Mouse (Mus musculus) testis, adult 2 months (tissue): ENCODE measurements around the gene Itpr2. TPM values are rescaled to one million over a fixed set of nuclear protein-coding genes. Genes with fewer than 3 reads are reported as not detected.
A peak's percentile ranks its signal among the peaks of the same experiment; 100 is the strongest.

Source experiments
- H3K27ac ChIP-seq: fragments of 200-500 bp; 2 replicates; pipeline ENCODE4 v1.5.1; 2012; ENCODE audit warnings: low read depth, low read length; ENCODE audit not compliant: control insufficient read depth, insufficient read depth
- H3K27me3 ChIP-seq: fragments of 200-500 bp; 2 replicates; pipeline ENCODE4 v1.6.1; 2012; ENCODE audit warnings: mild to moderate bottlenecking, low read length, moderate library complexity; ENCODE audit not compliant: control insufficient read depth, insufficient read depth
- H3K36me3 ChIP-seq: fragments of 200-500 bp; 2 replicates; pipeline ENCODE4 v1.6.1; 2012; ENCODE audit warnings: mild to moderate bottlenecking, low read length; ENCODE audit not compliant: control insufficient read depth, insufficient read depth
- H3K4me1 ChIP-seq: fragments of 200-500 bp; 2 replicates; pipeline ENCODE4 v1.6.1; 2012; ENCODE audit warnings: low read length; ENCODE audit not compliant: control insufficient read depth, insufficient read depth
- H3K4me3 ChIP-seq: fragments of 200-500 bp; 2 replicates; pipeline ENCODE4 v1.5.1; 2012; ENCODE audit warnings: low read depth, mild to moderate bottlenecking, low read length, moderate library complexity, mixed read lengths; ENCODE audit not compliant: control insufficient read depth
- CTCF ChIP-seq: fragments of 200-500 bp; IDR thresholded peaks from 2 replicates; pipeline ENCODE4 v1.5.1; 2012; ENCODE audit warnings: low read depth, mild to moderate bottlenecking, inconsistent platforms, low read length, moderate library complexity; ENCODE audit not compliant: control insufficient read depth, insufficient read depth, insufficient replicate concordance
- POLR2A ChIP-seq: fragments of 200-500 bp; IDR thresholded peaks from 2 replicates; pipeline ENCODE4 v1.6.1; 2012; ENCODE audit warnings: low read depth, mild to moderate bottlenecking, inconsistent platforms, low read length, moderate library complexity; ENCODE audit not compliant: control insufficient read depth
- polyA plus RNA-seq: library from polyadenylated mRNA; depleted of rRNA; stranded (reverse); fragments of >200 nt; gene quantifications from 2 replicates; pipeline ENCODE4 v1.2.3, GENCODE M21; 2012

Gene Itpr2
- polyA plus RNA-seq, 1 experiment, result 6.9 TPM

- no peaks in the 10 kb centered on the region for H3K36me3 ChIP-seq
- no peaks in the 10 kb centered on the region for H3K27me3 ChIP-seq
- no peak overlapping the region for H3K27ac ChIP-seq
- no peak overlapping the region for H3K4me3 ChIP-seq
- TF ChIP-seq CTCF, result no peak
- no peak for TF ChIP-seq POLR2A
- no peaks in the 10 kb centered on the region for H3K4me1 ChIP-seq
These were observed 290.8 kb downstream of the Itpr2 start for GRCm38 (mm10) chr6:146211233-146211632.

DNA sequence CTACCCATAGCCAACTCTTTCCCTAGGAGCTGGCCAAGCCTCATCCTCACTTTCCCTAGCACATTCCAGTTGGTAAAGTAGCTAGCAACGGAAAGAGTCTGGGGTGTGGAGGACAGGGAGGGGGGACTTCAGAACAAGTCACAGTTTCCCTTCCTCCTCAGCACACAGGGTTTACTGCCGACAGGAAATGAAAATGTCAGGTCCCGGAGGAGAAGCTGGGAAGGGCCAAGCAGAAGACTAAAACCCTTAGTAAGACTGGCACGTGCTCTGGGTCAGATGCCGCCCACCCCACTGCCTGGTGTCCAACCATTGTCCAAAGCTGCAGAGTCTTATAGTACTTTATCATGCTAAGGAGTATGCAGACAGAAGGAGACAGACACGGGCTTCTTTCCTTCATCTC lies 293.0 kb downstream of the Itpr2 start:
- Histone ChIP-seq H3K36me3 (no peaks in the 10 kb centered on the region), H3K4me1 (no peaks in the 10 kb centered on the region), H3K27me3 (no peaks in the 10 kb centered on the region), H3K4me3 (no peak overlapping the region), H3K27ac (no peak overlapping the region)
- TF ChIP-seq POLR2A, result no peak
- TF ChIP-seq CTCF, result no peak

- TF ChIP-seq CTCF, result no peak
- no peak for TF ChIP-seq POLR2A
- Histone ChIP-seq H3K4me1 (no peaks in the 10 kb centered on the region), H3K36me3 (no peaks in the 10 kb centered on the region), H3K27ac (no peak overlapping the region), H3K27me3 (no peaks in the 10 kb centered on the region), H3K4me3 (no peak overlapping the region)
These were observed 294.6 kb downstream of the Itpr2 start for GRCm38 (mm10) chr6:146207204-146207959.

GRCm38 (mm10) chr6:146205136-146205535 lies 296.9 kb downstream of the Itpr2 start:
- Histone ChIP-seq H3K4me3 (no peak overlapping the region), H3K27ac (no peak overlapping the region), H3K4me1 (no peaks in the 10 kb centered on the region), H3K36me3 (no peaks in the 10 kb centered on the region), H3K27me3 (no peaks in the 10 kb centered on the region)
- TF ChIP-seq POLR2A, result no peak
- no peak for TF ChIP-seq CTCF

DNA sequence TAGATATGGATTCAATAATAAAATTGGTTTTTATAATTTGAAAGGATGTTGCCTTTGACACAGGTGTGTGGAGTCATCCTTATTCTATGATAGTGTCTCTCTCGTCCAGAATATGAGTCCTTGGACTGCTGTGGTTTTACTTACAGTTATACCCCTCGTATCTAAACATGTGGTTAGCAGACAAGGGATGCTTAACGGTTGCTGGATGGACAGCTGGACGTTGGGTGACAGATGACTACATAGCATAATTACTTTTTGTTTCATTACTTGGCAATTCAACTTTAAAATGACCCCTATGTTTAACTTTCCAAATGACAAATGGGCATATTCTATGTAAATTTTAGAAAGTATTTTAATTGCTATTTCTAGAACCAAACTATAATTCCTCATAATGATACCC lies 297.6 kb downstream of the Itpr2 start:
- H3K27me3 ChIP-seq, result no peaks in the 10 kb centered on the region
- H3K4me1 ChIP-seq, result no peaks in the 10 kb centered on the region
- no peaks in the 10 kb centered on the region for H3K36me3 ChIP-seq
- no peak overlapping the region for H3K4me3 ChIP-seq
- TF ChIP-seq POLR2A (no peak), CTCF (no peak)
- no peak overlapping the region for H3K27ac ChIP-seq

DNA sequence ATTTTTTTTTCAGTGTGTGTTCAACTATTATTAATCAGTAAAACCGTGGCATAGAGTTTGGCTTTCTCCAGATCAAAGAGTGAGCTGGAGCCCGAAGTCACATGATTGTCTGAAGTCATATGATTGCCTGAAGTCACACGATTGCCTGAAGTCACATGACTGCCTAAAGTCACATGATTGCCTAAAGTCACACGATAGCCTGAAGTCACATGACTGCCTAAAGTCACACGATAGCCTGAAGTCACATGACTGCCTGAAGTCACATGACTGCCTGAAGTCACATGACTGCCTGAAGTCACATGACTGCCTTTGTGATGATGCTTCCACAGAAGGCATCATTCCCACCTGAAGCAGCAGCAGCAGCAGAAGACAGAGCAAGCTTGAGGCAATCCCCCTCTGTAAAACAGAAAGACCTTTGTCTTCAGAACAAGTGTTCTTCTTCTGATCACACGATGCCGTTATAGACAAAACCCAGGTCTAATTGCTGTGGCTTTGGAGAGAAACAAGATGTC lies 304.1 kb downstream of the Itpr2 start:
- no peaks in the 10 kb centered on the region for H3K4me1 ChIP-seq
- H3K27me3 ChIP-seq, result no peaks in the 10 kb centered on the region
- H3K4me3 ChIP-seq, result peak overlapping the region; percentile 44
- no peaks in the 10 kb centered on the region for H3K36me3 ChIP-seq
- H3K27ac ChIP-seq, result no peak overlapping the region
- TF ChIP-seq CTCF (no peak), POLR2A (no peak)

DNA sequence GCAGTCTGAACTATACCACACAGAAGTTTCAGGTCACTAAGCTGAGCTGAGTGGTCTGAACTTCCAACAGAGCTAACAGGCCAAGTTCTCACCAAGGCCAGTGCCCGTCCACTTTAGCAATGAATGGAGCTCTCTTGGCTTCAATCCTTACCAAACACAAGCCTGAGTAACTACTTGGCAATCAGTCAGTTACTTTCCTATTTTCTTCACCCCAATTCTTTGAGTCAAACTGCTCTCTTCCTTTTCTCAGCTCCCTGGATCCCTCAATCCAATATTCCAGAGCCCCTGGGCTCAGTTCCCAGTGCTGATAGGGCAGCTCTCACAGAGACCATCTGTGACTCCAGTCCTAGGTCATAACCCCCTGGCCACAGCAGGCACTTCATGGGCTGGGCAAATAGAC lies 305.3 kb downstream of the Itpr2 start:
- Histone ChIP-seq H3K4me3 (peak overlapping the region; percentile 21; the same call in 1 of the 2 replicates), H3K36me3 (no peaks in the 10 kb centered on the region), H3K27me3 (no peaks in the 10 kb centered on the region), H3K27ac (no peak overlapping the region), H3K4me1 (no peaks in the 10 kb centered on the region)
- no peak for TF ChIP-seq POLR2A
- TF ChIP-seq CTCF, result no peak
